Mouse (Mus musculus) forebrain, postnatal 0 days (tissue): ENCODE results near the gene Gm15737. TPM values are rescaled to one million over a fixed set of nuclear protein-coding genes. Genes with fewer than 3 reads are reported as not detected.

Source experiments
- ATAC-seq: fragments of 200-750 bp; cut with Nextera tagmentation; 2 replicates; pipeline ENCODE4 v1.8.0; 2017; ENCODE audit warnings: mild to moderate bottlenecking, moderate library complexity
- DNase-seq: peaks from one replicate; pipeline ENCODE4 v3.0.0-alpha.2; 2015
- H3K27ac ChIP-seq: fragments of 300-500 bp; sonication (generic); 2 replicates; pipeline ENCODE4 v1.5.1; 2014; ENCODE audit warnings: low read depth, mild to moderate bottlenecking, antibody characterized with exemption, low read length, moderate library complexity, mixed read lengths
- H3K27me3 ChIP-seq: fragments of 300-500 bp; sonication (generic); 2 replicates; pipeline ENCODE4 v1.6.1; 2014; ENCODE audit warnings: mild to moderate bottlenecking, low read length, mixed read lengths; ENCODE audit not compliant: insufficient read depth
- H3K36me3 ChIP-seq: fragments of 300-500 bp; sonication (generic); 2 replicates; pipeline ENCODE4 v1.6.1; 2014; ENCODE audit warnings: mild to moderate bottlenecking, moderate library complexity; ENCODE audit not compliant: insufficient read depth
- H3K4me1 ChIP-seq: fragments of 300-500 bp; sonication (generic); 2 replicates; pipeline ENCODE4 v1.6.1; 2014; ENCODE audit warnings: antibody characterized with exemption; ENCODE audit not compliant: insufficient read depth
- H3K4me2 ChIP-seq: fragments of 300-500 bp; sonication (generic); 2 replicates; pipeline ENCODE4 v1.6.1; 2014; ENCODE audit warnings: low read depth, mild to moderate bottlenecking, moderate library complexity
- H3K4me3 ChIP-seq: fragments of 300-500 bp; sonication (generic); 2 replicates; pipeline ENCODE4 v1.5.1; 2014; ENCODE audit warnings: low read depth, low read length, mixed read lengths
- H3K9ac ChIP-seq: fragments of 300-500 bp; sonication (generic); 2 replicates; pipeline ENCODE4 v1.6.1; 2014; ENCODE audit warnings: mild to moderate bottlenecking
- H3K9me3 ChIP-seq: fragments of 300-500 bp; sonication (generic); 2 replicates; pipeline ENCODE4 v1.6.1; 2016; ENCODE audit warnings: low read length
- CTCF ChIP-seq: sonication (generic); IDR thresholded peaks from 2 replicates; pipeline ENCODE4 v1.5.1; 2016; ENCODE audit warnings: antibody characterized with exemption, control low read depth, low read depth
- WGBS: fragments of 180-500 bp; shearing (Covaris S2); extraction: QIAGEN DNeasy Blood & Tissue Kit; methylation state at CpG from one replicate; pipeline ENCODE4 v1.1.7; 2014; 5-methylcytosine and 5-hydroxymethylcytosine counted together
- polyA plus RNA-seq: library from polyadenylated mRNA; unstranded; fragments of >200 nt; fragmentation: Nextera tagmentation; extraction: Ambion mirVana; gene quantifications from 2 replicates; pipeline ENCODE4 v1.2.1, GENCODE M21; 2015
- total RNA-seq: library from RNA; depleted of rRNA; stranded (reverse); fragments of >200 nt; gene quantifications from 2 replicates; pipeline ENCODE4 v1.2.3, GENCODE M21; 2014; rRNA removed

Gene Gm15737
- total and polyA plus RNA-seq, 2 experiments from 2014 or later: not detected

DNA sequence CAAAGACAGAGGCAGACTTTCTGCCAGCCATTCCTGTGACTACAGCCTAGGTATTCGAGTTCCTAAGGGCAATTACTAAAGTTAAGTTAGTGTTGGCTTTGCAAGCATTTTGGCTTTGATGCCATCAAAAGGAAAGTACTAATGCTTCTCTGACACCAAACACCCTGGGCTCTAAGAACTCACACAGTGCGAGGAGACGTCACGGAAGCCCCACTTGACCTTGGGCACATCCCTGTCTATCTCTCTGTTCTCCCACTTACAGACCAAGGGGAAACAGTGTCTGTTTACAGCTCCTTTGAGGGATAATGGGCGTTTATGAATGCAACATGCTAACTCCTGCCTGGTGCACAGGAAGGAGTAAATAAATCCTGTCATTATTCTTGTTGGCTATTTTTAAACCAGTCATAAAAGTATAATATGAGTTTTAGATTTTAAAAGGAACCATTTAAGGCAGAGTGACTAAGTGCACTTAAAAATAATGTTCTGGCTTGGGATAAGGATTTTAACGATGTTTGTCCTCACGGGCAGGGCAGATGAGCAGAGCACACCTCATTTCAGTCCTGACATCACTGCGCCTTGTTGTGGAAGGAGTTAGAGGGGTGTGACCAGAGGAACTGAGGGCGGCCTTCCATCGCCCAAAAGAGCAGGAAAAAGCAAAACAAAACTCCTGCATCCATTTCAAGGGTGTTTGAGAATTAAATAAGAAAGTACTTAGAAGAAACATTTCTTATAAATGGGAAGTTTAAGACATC is 52.0 kb downstream of the Gm15737 start:
- no peaks in the 10 kb centered on the region for H3K27me3 ChIP-seq
- no peak overlapping the region for H3K4me2 ChIP-seq
- H3K4me3 ChIP-seq: no peak overlapping the region
- H3K9me3 ChIP-seq: no peaks in the 10 kb centered on the region
- DNase-seq (no peak), ATAC-seq (no peak)
- no peak overlapping the region for H3K27ac ChIP-seq
- no peaks in the 10 kb centered on the region for H3K4me1 ChIP-seq
- TF ChIP-seq CTCF: no peak
- H3K36me3 ChIP-seq: no peaks in the 10 kb centered on the region
- no peak overlapping the region for H3K9ac ChIP-seq
- 70% methylated on average over 10 of the region's 10 CpGs for WGBS

DNA sequence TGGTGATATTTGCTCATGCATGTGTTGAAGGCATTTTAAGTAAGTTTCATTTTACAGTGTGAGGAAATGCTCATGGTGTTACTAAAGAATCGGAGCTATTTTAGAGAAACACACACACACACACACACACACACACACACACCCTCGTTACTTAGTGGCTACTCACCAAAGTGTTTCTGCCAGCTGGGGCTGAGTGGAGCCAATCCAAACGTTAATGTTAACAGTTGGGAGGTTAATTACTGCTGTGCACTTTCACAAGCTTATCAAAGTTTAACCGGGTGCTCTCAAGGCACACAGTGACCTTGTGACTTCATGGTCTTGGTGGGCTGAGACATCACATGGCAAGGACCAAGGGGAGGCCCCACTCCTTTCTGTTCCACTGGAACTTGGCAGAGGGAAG is 52.7 kb downstream of the Gm15737 start:
- DNase-seq (no peak), ATAC-seq (no peak)
- H3K4me1 ChIP-seq: no peaks in the 10 kb centered on the region
- H3K36me3 ChIP-seq: no peaks in the 10 kb centered on the region
- no peak overlapping the region for H3K27ac ChIP-seq
- WGBS: 33% methylated on average over 4 of the region's 4 CpGs
- TF ChIP-seq CTCF: no peak
- H3K9me3 ChIP-seq: no peaks in the 10 kb centered on the region
- no peak overlapping the region for H3K4me3 ChIP-seq
- no peak overlapping the region for H3K4me2 ChIP-seq
- H3K27me3 ChIP-seq: no peaks in the 10 kb centered on the region
- no peak overlapping the region for H3K9ac ChIP-seq

DNA sequence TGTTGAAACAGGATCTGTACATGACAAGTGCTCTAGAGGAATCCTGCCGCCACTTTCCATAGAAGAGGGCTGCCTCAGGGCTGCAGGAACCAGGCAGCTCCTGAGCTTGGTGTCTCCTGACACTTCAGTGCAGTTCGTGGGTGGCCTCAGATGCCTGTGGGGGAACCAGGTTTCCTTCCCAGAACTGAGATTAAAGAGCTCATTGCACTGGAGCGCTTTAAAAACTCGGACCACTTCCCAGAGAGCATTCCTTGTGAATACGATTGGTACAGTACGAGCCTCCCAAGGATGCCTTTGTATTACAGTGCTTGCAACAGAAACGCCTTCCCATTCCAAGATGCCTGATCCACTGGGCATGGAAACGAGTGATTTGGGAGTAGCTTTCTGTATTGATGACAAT is 55.4 kb downstream of the Gm15737 start:
- no peaks in the 10 kb centered on the region for H3K27me3 ChIP-seq
- DNase-seq: peak; percentile 15

DNA sequence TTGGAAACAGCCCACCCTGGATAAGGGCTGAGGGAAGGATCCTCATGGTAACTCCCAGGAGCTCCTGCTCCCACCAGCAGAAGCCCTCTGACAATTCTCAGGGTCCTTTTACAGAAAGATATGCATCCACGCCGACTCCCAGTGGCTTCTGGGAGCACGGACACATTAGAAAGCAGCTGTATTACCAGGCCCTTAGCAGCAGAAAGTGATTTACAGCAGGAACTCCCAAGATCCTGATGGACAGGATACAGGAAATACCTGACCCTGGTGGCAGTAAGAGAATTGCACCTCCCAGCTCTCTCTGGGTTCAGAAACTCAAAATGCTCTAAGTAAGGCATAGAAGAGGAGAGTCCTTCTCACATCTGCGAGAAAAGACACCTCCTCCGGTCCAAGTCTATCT is 59.1 kb downstream of the Gm15737 start:
- no peak overlapping the region for H3K27ac ChIP-seq
- DNase-seq: no peak
- H3K27me3 ChIP-seq: no peaks in the 10 kb centered on the region
- no peaks in the 10 kb centered on the region for H3K4me1 ChIP-seq
- WGBS: 92% methylated on average over 5 of the region's 5 CpGs
- H3K9me3 ChIP-seq: no peaks in the 10 kb centered on the region
- no peak for TF ChIP-seq CTCF
- H3K9ac ChIP-seq: no peak overlapping the region
- no peak overlapping the region for H3K4me3 ChIP-seq
- H3K4me2 ChIP-seq: no peak overlapping the region
- H3K36me3 ChIP-seq: no peaks in the 10 kb centered on the region
- no peak for ATAC-seq

More for the DNA sequence above, 55.4 kb downstream of the Gm15737 start:
- no peak for ATAC-seq
- Histone ChIP-seq H3K36me3 (no peaks in the 10 kb centered on the region), H3K9ac (no peak overlapping the region), H3K4me3 (no peak overlapping the region), H3K27ac (no peak overlapping the region), H3K4me2 (no peak overlapping the region), H3K4me1 (no peaks in the 10 kb centered on the region), H3K9me3 (no peaks in the 10 kb centered on the region)
- WGBS: 49% methylated on average over 8 of the region's 8 CpGs
- no peak for TF ChIP-seq CTCF

Other genes with a start within 250 kb of the Gm15737 start
- 28.0 and 29.4 TPM in 2 replicates for gene Prickle2, start 163.2 kb upstream of the Gm15737 start, total RNA-seq
- 6.2 and 8.4 TPM in 2 replicates for gene Prickle2, start 163.2 kb upstream of the Gm15737 start, polyA plus RNA-seq
- gene A730049H05Rik, start 52.9 kb upstream of the Gm15737 start, total RNA-seq: 0.08 and 0.57 TPM in 2 replicates
- gene A730049H05Rik, start 52.9 kb upstream of the Gm15737 start, polyA plus RNA-seq: 0.35 and 0.38 TPM in 2 replicates
- gene Adamts9, start 74.1 kb downstream of the Gm15737 start, total RNA-seq: 6.0 and 7.3 TPM in 2 replicates
- gene Adamts9, start 74.1 kb downstream of the Gm15737 start, polyA plus RNA-seq: 0.43 and 0.62 TPM in 2 replicates